Mouse (Mus musculus) spleen, postnatal 36 days (tissue): ENCODE results near the gene Hoxb1.

Source experiments
- DNase-seq, 2 experiments: peaks; one replicate each; pipeline ENCODE4 v3.0.0; 2022; ENCODE audit warnings: low spot score in 2 of 2, mixed read lengths in 1 of 2

Hoxb1 gene

GRCm38 (mm10) chr11:96365441-96366091, at the start of gene Hoxb1:
Hoxb1 (plus strand) TSS chr11:96365752.
- no peak for DNase-seq

- DNase-seq, result no peak
Measured at GRCm38 (mm10) chr11:96316696-96317607, 48.6 kb upstream of the Hoxb1 start.

GRCm38 (mm10) chr11:96317608-96318367, 47.8 kb upstream of the Hoxb1 start, which contains the start of gene Hoxb4:
Hoxb4 (plus strand) TSS chr11:96318267.
- no peak for DNase-seq

GRCm38 (mm10) chr11:96318368-96319070, 47.0 kb upstream of the Hoxb1 start:
- DNase-seq, result peak; percentile 73 to 76

- no peak for DNase-seq
Measured at GRCm38 (mm10) chr11:96319071-96319902, 46.3 kb upstream of the Hoxb1 start.

- DNase-seq, result no peak
Measured at GRCm38 (mm10) chr11:96319910-96320309, 45.6 kb upstream of the Hoxb1 start.

- no peak for DNase-seq
Measured at GRCm38 (mm10) chr11:96320688-96321087, 44.9 kb upstream of the Hoxb1 start.

- no peak for DNase-seq
Measured at GRCm38 (mm10) chr11:96321846-96322245, 43.7 kb upstream of the Hoxb1 start.

- DNase-seq, result no peak
Measured at GRCm38 (mm10) chr11:96322738-96323137, 42.8 kb upstream of the Hoxb1 start.

- DNase-seq, result no peak
Measured at GRCm38 (mm10) chr11:96323154-96323553, 42.4 kb upstream of the Hoxb1 start, which contains the start of gene Hoxb3. Hoxb3 (plus strand) TSS chr11:96323326.

GRCm38 (mm10) chr11:96324125-96324524, 41.4 kb upstream of the Hoxb1 start:
- no peak for DNase-seq

- no peak for DNase-seq
Measured at GRCm38 (mm10) chr11:96324965-96325364, 40.6 kb upstream of the Hoxb1 start.

- DNase-seq, result no peak
Measured at GRCm38 (mm10) chr11:96325747-96326212, 39.8 kb upstream of the Hoxb1 start.

- DNase-seq, result no peak
Measured at GRCm38 (mm10) chr11:96326705-96327104, 38.8 kb upstream of the Hoxb1 start.

GRCm38 (mm10) chr11:96327122-96327521, 38.4 kb upstream of the Hoxb1 start:
- DNase-seq, result no peak

GRCm38 (mm10) chr11:96327750-96328149, 37.8 kb upstream of the Hoxb1 start:
- DNase-seq, result no peak

- DNase-seq, result no peak
Measured at GRCm38 (mm10) chr11:96328605-96329004, 36.9 kb upstream of the Hoxb1 start.

- DNase-seq, result no peak
Measured at GRCm38 (mm10) chr11:96332105-96332504, 33.4 kb upstream of the Hoxb1 start.

GRCm38 (mm10) chr11:96332618-96333032, 32.9 kb upstream of the Hoxb1 start:
- no peak for DNase-seq

GRCm38 (mm10) chr11:96333241-96334001, 32.1 kb upstream of the Hoxb1 start:
- no peak for DNase-seq
